Mouse (Mus musculus): ENCODE results near the gene Pak7. TPM values are rescaled to one million over a fixed set of nuclear protein-coding genes. Genes with fewer than 3 reads are reported as not detected.

Gene Pak7
- polyA plus RNA-seq, 1 experiment, result 0.02 TPM

DNA sequence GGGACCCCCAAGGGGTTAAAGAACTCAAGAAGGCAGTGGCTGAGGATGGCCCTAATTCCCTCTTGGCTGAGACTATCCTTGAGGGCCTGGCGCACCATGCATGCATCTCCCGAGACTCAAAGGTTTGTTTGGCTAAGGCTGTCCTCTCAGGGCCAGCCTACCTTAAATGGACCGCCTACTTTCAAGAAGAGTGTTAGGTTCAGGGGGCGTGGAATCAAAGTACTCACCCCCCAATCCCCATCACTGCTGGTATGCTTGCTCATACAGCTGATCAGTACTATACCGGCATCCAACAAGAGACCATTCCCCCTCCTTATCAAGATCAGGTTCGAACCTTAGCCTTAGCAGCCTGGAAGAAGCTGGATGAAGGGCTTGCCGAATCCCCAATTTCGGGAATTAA, 156.5 kb downstream of the Pak7 start:
- no peak overlapping the region for H3K4me3 ChIP-seq (replicated peaks; ENCODE audit: extremely low read depth, low read depth, low read length)

DNA sequence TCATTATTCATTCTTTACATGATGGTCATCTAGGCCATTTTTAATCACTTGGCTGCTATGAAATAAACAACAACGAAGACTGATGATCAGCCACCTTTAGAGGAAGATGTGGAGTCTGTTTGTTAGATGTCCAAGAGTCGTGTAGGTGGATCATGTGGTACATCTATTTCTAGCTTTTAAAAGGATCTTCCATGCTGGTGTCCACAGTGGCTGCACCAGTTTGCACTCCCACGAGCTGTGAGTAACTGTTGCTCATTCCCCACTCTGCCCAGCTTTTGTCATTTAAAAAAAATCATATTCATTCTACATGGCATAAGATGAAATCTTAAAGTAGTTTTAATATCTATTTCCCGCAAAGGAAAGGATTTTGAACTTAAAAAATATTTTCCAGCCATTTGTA, 183.7 kb downstream of the Pak7 start:
- TF ChIP-seq CTCF (IDR thresholded peaks at IDR 0.05; ENCODE audit: insufficient read depth, low read length) (no peak), POLR2A (IDR thresholded peaks at IDR 0.05; ENCODE audit: borderline replicate concordance, extremely low read depth, low read depth, low read length) (no peak)
- Histone ChIP-seq H3K4me1 (ENCODE audit: control insufficient read depth, insufficient read depth, low read length) (no peaks in the 10 kb centered on the region), H3K4me3 (replicated peaks; ENCODE audit: extremely low read depth, low read depth, low read length) (no peak overlapping the region)
- DNase-seq, result no peak
- WGBS, result 70% methylated on average over 4 of the region's 4 CpGs

More for the DNA sequence above, 156.5 kb downstream of the Pak7 start:
- TF ChIP-seq POLR2A (IDR thresholded peaks at IDR 0.05; ENCODE audit: borderline replicate concordance, extremely low read depth, low read depth, low read length) (no peak), CTCF (IDR thresholded peaks at IDR 0.05; ENCODE audit: insufficient read depth, low read length) (no peak)
- H3K4me1 ChIP-seq (ENCODE audit: control insufficient read depth, insufficient read depth, low read length), result no peaks in the 10 kb centered on the region
- no peak for DNase-seq
- WGBS, result 90% methylated on average over 8 of the region's 8 CpGs

DNA sequence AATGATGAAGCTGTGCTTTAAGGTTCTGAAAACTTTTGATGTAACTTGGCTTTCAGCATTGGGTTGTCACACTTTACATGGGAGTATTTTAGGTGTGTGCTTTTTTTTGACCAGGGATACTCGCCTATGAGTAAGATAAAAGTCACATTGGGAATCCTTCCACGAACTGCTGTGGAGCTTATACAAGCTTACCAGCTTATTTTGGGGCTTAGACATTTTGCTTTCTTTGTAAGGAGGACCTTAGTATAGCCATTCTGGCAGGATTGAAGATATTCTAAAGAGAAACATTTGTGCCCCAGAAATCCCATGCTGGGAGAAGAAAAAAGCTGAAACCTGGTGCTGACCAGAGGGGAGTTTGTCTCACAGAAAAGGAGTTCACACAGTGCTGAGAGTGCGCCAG, 212.7 kb downstream of the Pak7 start:
- H3K4me1 ChIP-seq (ENCODE audit: control insufficient read depth, insufficient read depth, low read length), result no peaks in the 10 kb centered on the region
- DNase-seq, result no peak
- WGBS, result 77% methylated on average over 3 of the region's 3 CpGs
- no peak overlapping the region for H3K4me3 ChIP-seq (replicated peaks; ENCODE audit: extremely low read depth, low read depth, low read length)
- no peak for TF ChIP-seq POLR2A (IDR thresholded peaks at IDR 0.05; ENCODE audit: borderline replicate concordance, extremely low read depth, low read depth, low read length)
- TF ChIP-seq CTCF (IDR thresholded peaks at IDR 0.05; ENCODE audit: insufficient read depth, low read length), result no peak

DNA sequence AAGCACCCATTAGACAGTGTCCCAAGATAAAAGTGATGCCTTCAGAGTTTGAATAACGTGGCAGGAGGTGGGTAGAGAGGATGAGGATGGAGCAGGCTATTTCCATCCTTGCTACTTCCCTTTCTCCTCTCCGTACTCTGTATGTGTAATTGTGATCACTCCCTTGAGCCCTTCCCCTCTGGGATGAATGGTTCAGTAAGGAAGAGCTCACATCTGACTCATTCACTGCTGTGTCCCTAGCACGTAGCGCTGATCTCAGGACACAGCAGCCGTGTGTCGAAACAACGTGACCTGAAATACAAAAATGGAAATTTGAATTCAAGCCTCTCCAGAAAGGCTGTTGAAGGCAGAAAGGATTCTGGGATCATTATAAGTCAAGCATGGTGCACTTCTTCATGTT, 237.0 kb downstream of the Pak7 start:
- no peaks in the 10 kb centered on the region for H3K4me1 ChIP-seq (ENCODE audit: control insufficient read depth, insufficient read depth, low read length)
- 82% methylated on average over 7 of the region's 7 CpGs for WGBS
- no peak overlapping the region for H3K4me3 ChIP-seq (replicated peaks; ENCODE audit: extremely low read depth, low read depth, low read length)
- no peak for DNase-seq
- TF ChIP-seq CTCF (IDR thresholded peaks at IDR 0.05; ENCODE audit: insufficient read depth, low read length) (no peak), POLR2A (IDR thresholded peaks at IDR 0.05; ENCODE audit: borderline replicate concordance, extremely low read depth, low read depth, low read length) (no peak)

DNA sequence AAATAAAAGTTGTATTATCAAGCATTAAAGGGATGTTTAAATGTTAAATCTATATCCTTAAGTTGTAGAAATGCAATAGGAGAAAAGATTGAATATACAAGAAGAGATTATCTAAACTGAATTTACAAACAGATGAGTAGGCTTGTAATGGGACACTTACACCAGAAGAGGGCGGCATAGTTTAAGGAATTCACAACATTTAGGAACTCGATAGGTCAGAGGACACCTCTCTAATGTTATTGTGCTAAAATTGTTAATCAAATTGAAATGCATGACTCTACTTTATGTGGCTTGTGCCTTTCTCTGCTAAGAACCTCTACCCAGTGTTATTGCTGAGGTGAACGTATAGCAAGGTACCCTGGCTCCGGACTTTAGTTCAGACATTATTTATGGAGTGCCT, 238.2 kb downstream of the Pak7 start:
- WGBS, result 35% methylated on average over 4 of the region's 4 CpGs
- no peaks in the 10 kb centered on the region for H3K4me1 ChIP-seq (ENCODE audit: control insufficient read depth, insufficient read depth, low read length)
- DNase-seq, result no peak
- H3K4me3 ChIP-seq (replicated peaks; ENCODE audit: extremely low read depth, low read depth, low read length), result no peak overlapping the region
- TF ChIP-seq CTCF (IDR thresholded peaks at IDR 0.05; ENCODE audit: insufficient read depth, low read length) (peak; percentile 15; the same call in 1 of the 2 replicates), POLR2A (IDR thresholded peaks at IDR 0.05; ENCODE audit: borderline replicate concordance, extremely low read depth, low read depth, low read length) (no peak)

DNA sequence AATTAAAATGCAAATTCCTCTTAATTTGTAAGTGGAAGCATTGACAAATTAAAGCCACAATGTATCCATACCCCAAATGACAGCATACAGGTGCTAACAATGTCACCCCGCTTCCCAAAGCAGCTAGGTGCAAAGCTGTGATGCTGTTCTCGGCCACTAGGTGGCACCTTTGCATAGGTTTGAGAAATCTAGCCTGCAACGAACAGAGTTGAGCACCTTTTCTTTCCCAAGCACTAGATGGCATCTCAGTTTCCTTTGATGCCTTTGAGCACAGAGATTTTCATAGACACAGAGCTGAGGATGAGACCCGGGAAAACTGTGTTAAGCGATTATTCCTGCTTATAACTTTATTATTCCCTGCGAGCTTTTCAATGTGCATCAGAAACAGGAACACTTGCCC, 238.8 kb downstream of the Pak7 start:
- no peak overlapping the region for H3K4me3 ChIP-seq (replicated peaks; ENCODE audit: extremely low read depth, low read depth, low read length)
- TF ChIP-seq CTCF (IDR thresholded peaks at IDR 0.05; ENCODE audit: insufficient read depth, low read length) (peak; percentile 94), POLR2A (IDR thresholded peaks at IDR 0.05; ENCODE audit: borderline replicate concordance, extremely low read depth, low read depth, low read length) (no peak)
- WGBS, result 4% methylated on average over 6 of the region's 6 CpGs
- H3K4me1 ChIP-seq (ENCODE audit: control insufficient read depth, insufficient read depth, low read length), result no peaks in the 10 kb centered on the region
- DNase-seq, result peak; percentile 63

DNA sequence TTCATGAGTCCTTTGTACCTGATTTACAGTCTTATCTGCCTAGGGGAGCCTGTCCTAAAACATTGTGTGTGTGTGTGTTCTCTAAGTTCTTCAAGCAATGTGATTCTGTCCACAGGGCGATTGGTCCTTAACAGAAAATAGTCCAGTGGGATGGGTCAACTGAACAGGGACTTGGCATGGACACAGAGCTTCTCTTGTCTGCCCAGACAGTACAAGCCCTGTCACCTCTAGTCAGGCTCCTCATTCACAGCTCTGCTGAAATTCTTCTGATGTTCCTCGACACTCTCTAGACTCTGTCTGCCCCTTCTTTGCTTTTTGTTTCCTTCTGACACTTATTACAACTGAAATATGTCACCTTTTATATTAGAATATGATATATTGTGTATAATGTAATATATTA, 247.0 kb downstream of the Pak7 start:
- WGBS, result 41% methylated on average over 2 of the region's 2 CpGs
- no peak for DNase-seq
- TF ChIP-seq POLR2A (IDR thresholded peaks at IDR 0.05; ENCODE audit: borderline replicate concordance, extremely low read depth, low read depth, low read length), result no peak
- no peak for TF ChIP-seq CTCF (IDR thresholded peaks at IDR 0.05; ENCODE audit: insufficient read depth, low read length)
- Histone ChIP-seq H3K4me3 (replicated peaks; ENCODE audit: extremely low read depth, low read depth, low read length) (no peak overlapping the region), H3K4me1 (ENCODE audit: control insufficient read depth, insufficient read depth, low read length) (no peaks in the 10 kb centered on the region)

DNA sequence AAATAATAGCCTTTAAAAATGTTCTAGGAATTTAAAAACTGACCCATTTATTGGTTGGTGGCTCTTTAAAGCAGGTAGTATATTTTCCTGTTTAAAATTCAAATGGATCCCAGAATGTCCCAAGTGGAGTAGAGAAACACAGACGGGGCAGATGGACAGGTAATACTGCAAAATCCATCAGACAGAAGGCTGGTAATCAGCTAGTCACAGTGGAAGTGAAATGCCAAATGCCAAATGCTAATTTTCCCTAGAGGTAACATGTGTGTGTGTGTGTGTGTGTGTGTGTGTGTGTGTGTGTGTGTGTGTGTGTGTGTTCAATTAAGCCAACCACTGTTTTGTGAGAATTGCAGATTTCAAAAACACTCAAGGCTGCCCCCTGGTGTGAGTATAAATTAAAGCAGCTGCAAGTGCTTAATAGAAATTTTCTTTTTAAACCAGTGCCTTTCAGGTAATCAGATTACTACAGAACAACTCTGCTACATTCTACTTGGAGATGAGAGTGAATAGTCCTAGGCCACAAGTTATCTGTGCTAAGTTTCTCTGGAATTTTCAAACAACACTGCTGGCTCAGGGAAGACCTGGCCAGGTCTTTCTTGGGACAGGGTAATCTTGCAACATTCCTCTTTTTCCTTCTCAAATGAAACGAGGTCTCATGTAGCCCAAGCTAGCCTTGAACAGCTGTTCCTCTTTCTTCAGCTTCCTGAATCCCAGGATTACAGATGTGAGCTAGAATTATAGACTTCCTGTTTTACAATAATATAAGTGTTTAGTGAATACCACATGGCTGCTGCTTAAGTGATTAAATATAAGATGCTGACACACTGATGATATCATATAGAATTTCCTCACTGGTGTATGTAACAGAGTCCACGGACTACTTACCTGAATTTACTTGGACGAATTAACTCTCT, 248.4 kb downstream of the Pak7 start:
- TF ChIP-seq POLR2A (IDR thresholded peaks at IDR 0.05; ENCODE audit: borderline replicate concordance, extremely low read depth, low read depth, low read length) (no peak), CTCF (IDR thresholded peaks at IDR 0.05; ENCODE audit: insufficient read depth, low read length) (no peak)
- no peak for DNase-seq
- Histone ChIP-seq H3K4me1 (ENCODE audit: control insufficient read depth, insufficient read depth, low read length) (no peaks in the 10 kb centered on the region), H3K4me3 (replicated peaks; ENCODE audit: extremely low read depth, low read depth, low read length) (no peak overlapping the region)
- 48% methylated on average over 4 of the region's 4 CpGs for WGBS

DNA sequence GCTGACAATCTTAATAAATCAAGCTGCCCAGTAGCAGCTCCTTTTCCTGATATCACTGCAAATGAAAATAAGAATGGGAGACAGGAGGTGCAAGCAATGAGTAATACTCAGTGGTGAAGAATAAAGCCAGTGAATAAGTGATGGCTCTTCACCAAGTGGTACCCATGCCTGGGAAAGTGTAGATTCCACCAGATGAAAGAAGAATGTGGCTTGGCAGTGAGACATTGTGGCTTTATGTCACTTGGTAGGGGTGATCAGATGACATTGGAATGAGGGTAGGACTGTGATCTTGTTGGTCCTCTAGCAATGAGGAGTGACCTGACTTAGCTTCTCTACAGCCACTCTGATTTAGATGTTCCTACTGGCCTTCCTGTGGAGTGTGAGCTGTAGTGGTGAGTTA, 249.3 kb downstream of the Pak7 start:
- no peak overlapping the region for H3K4me3 ChIP-seq (replicated peaks; ENCODE audit: extremely low read depth, low read depth, low read length)
- DNase-seq, result no peak
- TF ChIP-seq POLR2A (IDR thresholded peaks at IDR 0.05; ENCODE audit: borderline replicate concordance, extremely low read depth, low read depth, low read length) (no peak), CTCF (IDR thresholded peaks at IDR 0.05; ENCODE audit: insufficient read depth, low read length) (no peak)
- no peaks in the 10 kb centered on the region for H3K4me1 ChIP-seq (ENCODE audit: control insufficient read depth, insufficient read depth, low read length)

DNA sequence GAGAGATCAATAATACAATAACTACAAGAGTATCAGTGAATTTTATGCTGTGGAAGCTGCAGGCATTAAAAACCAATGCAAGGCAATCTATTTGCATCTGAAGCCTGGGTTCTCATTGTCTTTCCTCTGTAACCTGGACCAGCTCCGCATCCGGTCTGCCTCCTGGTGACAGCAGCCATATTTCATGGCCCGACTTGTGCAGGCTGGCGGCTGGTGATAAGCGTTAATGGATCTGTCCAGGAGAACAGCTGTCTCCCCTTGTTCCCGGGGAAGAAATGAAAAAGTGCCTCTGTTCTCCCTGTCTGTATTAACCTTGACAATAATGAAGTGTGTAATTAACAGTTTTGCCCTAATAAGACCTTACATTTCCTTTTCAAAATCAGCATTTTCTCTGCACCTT, 265.9 kb downstream of the Pak7 start:
- WGBS, result 13% methylated on average over 6 of the region's 6 CpGs
- TF ChIP-seq CTCF (IDR thresholded peaks at IDR 0.05; ENCODE audit: insufficient read depth, low read length) (no peak), POLR2A (IDR thresholded peaks at IDR 0.05; ENCODE audit: borderline replicate concordance, extremely low read depth, low read depth, low read length) (no peak)
- Histone ChIP-seq H3K4me1 (ENCODE audit: control insufficient read depth, insufficient read depth, low read length) (no peaks in the 10 kb centered on the region), H3K4me3 (replicated peaks; ENCODE audit: extremely low read depth, low read depth, low read length) (no peak overlapping the region)
- no peak for DNase-seq

All from lung, adult 2 months (tissue).